37 mouse cellular contexts compared by ENCODE assay signal in the genomic region with DNA sequence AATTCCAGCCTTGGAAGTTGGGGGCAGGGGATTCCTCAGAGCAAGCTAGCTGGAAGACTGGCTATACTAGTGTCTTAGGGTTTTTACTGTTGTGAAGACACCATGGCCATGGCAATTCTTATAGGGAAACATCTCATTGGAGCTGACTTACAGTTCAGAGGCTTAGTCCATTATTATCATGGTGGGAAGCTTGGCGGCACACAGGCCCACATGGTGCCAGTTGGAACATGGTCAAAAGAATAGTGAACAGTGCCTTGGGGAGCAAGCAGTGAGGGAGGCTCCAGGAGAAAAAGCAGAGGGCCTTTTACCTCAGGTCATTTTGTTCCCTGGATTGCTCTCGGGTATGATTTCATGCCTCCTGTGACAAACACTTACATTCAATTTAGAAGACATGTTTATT. TPM values are rescaled to one million over a fixed set of nuclear protein-coding genes. Genes with fewer than 3 reads are reported as not detected.
DNase-seq lines count a peak whose midpoint lies in the region; ATAC-seq and TF ChIP-seq lines count a peak whose summit lies in the region.
"Had no signal": no experiment of that assay in that cellular context is flagged by ENCODE, and none has a peak within 500 bp of the region (broad histone marks: within the 10 kb centered on the region; RNA-seq: fewer than 3 reads in every experiment).

No protein-coding gene starts in this region.

- DNase-seq in adrenal gland, postnatal 14 days, result peak; percentile 24
- DNase-seq in adrenal gland, adult (ENCODE audit: inconsistent age in 2 of 2, low spot score in 1 of 2), result no peak
- peak; percentile 43 for DNase-seq in forebrain, postnatal 0 days
- DNase-seq in layer of hippocampus, postnatal 10 days (ENCODE audit: low spot score in 2 of 2), result peak; percentile 32 to 59
- DNase-seq in layer of hippocampus, adult 9-11 months, result no peak
- DNase-seq in midbrain, embryonic 11.5 days (ENCODE audit: low spot score, missing footprints), result peak; percentile 17
- DNase-seq: cerebellum, adult 11 months; embryo, embryonic 11 days; gastrocnemius, adult 2 months; gastrocnemius, postnatal 36 days; heart, adult 2 months; kidney, adult 8-10 months; kidney, postnatal 4 days; liver, embryonic 13.5 days; lung, adult 18-20 months; lung, postnatal 4 days; right cerebral cortex, postnatal 4 days; thymus, adult 18-20 months; thymus, postnatal 25 days had no signal

- no peak overlapping the region for H3K4me3 ChIP-seq in forebrain, postnatal 0 days (ENCODE audit: low read depth, low read length)
- H3K4me3 ChIP-seq in forebrain, embryonic 16.5 days (replicated peaks; ENCODE audit: low read length), result no peak overlapping the region
- no peak overlapping the region for H3K4me3 ChIP-seq in midbrain, embryonic 11.5 days (ENCODE audit: low read depth, low read length)
- no peak overlapping the region for H3K4me3 ChIP-seq in midbrain, embryonic 15.5 days
- H3K4me3 ChIP-seq: embryonic facial prominence, embryonic 12.5 days; gastrocnemius, adult 2 months; heart, adult 2 months; heart, embryonic 12.5 days; limb, embryonic 10.5 days; limb, embryonic 15.5 days; liver, embryonic 13.5 days; megakaryocyte, embryonic 14.5 days; midbrain, embryonic 13.5 days had no signal

- H3K27ac ChIP-seq in forebrain, postnatal 0 days (ENCODE audit: low read depth, low read length), result no peak overlapping the region
- no peak overlapping the region for H3K27ac ChIP-seq in forebrain, embryonic 16.5 days (ENCODE audit: low read length)
- H3K27ac ChIP-seq in midbrain, embryonic 11.5 days (ENCODE audit: low read depth, low read length), result no peak overlapping the region
- no peak overlapping the region for H3K27ac ChIP-seq in midbrain, embryonic 15.5 days
- H3K27ac ChIP-seq: embryonic facial prominence, embryonic 12.5 days; gastrocnemius, adult 2 months; heart, adult 2 months; kidney, postnatal 0 days; limb, embryonic 10.5 days; limb, embryonic 15.5 days; liver, embryonic 13.5 days; midbrain, embryonic 13.5 days; stomach, postnatal 0 days had no signal

- H3K36me3 ChIP-seq in forebrain, postnatal 0 days (ENCODE audit: insufficient read depth), result no peaks in the 10 kb centered on the region
- no peaks in the 10 kb centered on the region for H3K36me3 ChIP-seq in forebrain, embryonic 16.5 days (ENCODE audit: control insufficient read depth, insufficient read depth)
- no peaks in the 10 kb centered on the region for H3K36me3 ChIP-seq in midbrain, embryonic 11.5 days (ENCODE audit: control insufficient read depth, insufficient read depth, low read length)
- no peaks in the 10 kb centered on the region for H3K36me3 ChIP-seq in midbrain, embryonic 15.5 days (replicated peaks)
- H3K36me3 ChIP-seq: embryonic facial prominence, embryonic 12.5 days; G1E; heart, embryonic 12.5 days; limb, embryonic 10.5 days; limb, embryonic 15.5 days; liver, embryonic 13.5 days; midbrain, embryonic 13.5 days had no signal

- no peak for TF ChIP-seq CTCF in forebrain, postnatal 0 days (IDR thresholded peaks at IDR 0.05; ENCODE audit: low read depth)

- no peak overlapping the region for H3K9ac ChIP-seq in forebrain, postnatal 0 days
- no peak overlapping the region for H3K9ac ChIP-seq in forebrain, embryonic 16.5 days (replicated peaks; ENCODE audit: low read depth, low read length)
- H3K9ac ChIP-seq in midbrain, embryonic 11.5 days (ENCODE audit: low read length), result no peak overlapping the region
- no peak overlapping the region for H3K9ac ChIP-seq in midbrain, embryonic 15.5 days
- H3K9ac ChIP-seq: embryonic facial prominence, embryonic 12.5 days; heart, embryonic 12.5 days; limb, embryonic 15.5 days; liver, embryonic 13.5 days; midbrain, embryonic 13.5 days had no signal

- H3K27me3 ChIP-seq in forebrain, postnatal 0 days (ENCODE audit: insufficient read depth, low read length), result no peaks in the 10 kb centered on the region
- H3K27me3 ChIP-seq in forebrain, embryonic 16.5 days (replicated peaks; ENCODE audit: control insufficient read depth, insufficient read depth, low read length), result no peaks in the 10 kb centered on the region
- H3K27me3 ChIP-seq in midbrain, embryonic 11.5 days (ENCODE audit: control insufficient read depth, insufficient read depth, low read length), result no peaks in the 10 kb centered on the region
- H3K27me3 ChIP-seq in midbrain, embryonic 15.5 days (replicated peaks), result no peaks in the 10 kb centered on the region
- H3K27me3 ChIP-seq: embryonic facial prominence, embryonic 12.5 days; heart, embryonic 12.5 days; limb, embryonic 15.5 days; liver, embryonic 13.5 days; megakaryocyte, embryonic 14.5 days; midbrain, embryonic 13.5 days had no signal

- no peak overlapping the region for H3K4me2 ChIP-seq in forebrain, postnatal 0 days (ENCODE audit: low read depth)
- H3K4me2 ChIP-seq in forebrain, embryonic 16.5 days (ENCODE audit: low read length), result no peak overlapping the region
- no peak overlapping the region for H3K4me2 ChIP-seq in midbrain, embryonic 11.5 days
- H3K4me2 ChIP-seq in midbrain, embryonic 15.5 days, result no peak overlapping the region
- H3K4me2 ChIP-seq: embryonic facial prominence, embryonic 12.5 days; heart, embryonic 12.5 days; limb, embryonic 15.5 days; liver, embryonic 13.5 days; midbrain, embryonic 13.5 days had no signal

- ATAC-seq in forebrain, postnatal 0 days, result no peak
- ATAC-seq in forebrain, embryonic 16.5 days, result no peak
- ATAC-seq in midbrain, embryonic 11.5 days (ENCODE audit: low FRiP score), result no peak
- ATAC-seq in midbrain, embryonic 15.5 days (replicated peaks), result no peak
- ATAC-seq: forebrain, embryonic 14.5 days; intestine, embryonic 16.5 days; lung, postnatal 0 days; midbrain, embryonic 13.5 days had no signal

- 67% methylated on average over 2 of the region's 2 CpGs for WGBS in forebrain, postnatal 0 days
- 61% methylated on average over 2 of the region's 2 CpGs for WGBS in forebrain, embryonic 16.5 days
- WGBS in midbrain, embryonic 11.5 days, result 85% methylated on average over 2 of the region's 2 CpGs
- 84% methylated on average over 2 of the region's 2 CpGs for WGBS in midbrain, embryonic 15.5 days

- H3K4me1 ChIP-seq in forebrain, postnatal 0 days (ENCODE audit: insufficient read depth), result 0 out of 2 replicates have a peak, but pooled peaks cover 2% of the 10 kb centered on the region
- 0 out of 2 replicates have a peak, but pooled peaks cover 9% of the 10 kb centered on the region for H3K4me1 ChIP-seq in forebrain, embryonic 16.5 days (replicated peaks; ENCODE audit: control insufficient read depth, insufficient read depth, low read length)
- peaks cover 5% of the 10 kb centered on the region for H3K4me1 ChIP-seq in midbrain, embryonic 11.5 days (ENCODE audit: control insufficient read depth, insufficient read depth, low read length)
- peaks cover 6% of the 10 kb centered on the region; the same call in 1 of the 2 replicates for H3K4me1 ChIP-seq in midbrain, embryonic 15.5 days
- H3K4me1 ChIP-seq: liver, embryonic 13.5 days; megakaryocyte, embryonic 14.5 days had no signal

- no peaks in the 10 kb centered on the region for H3K9me3 ChIP-seq in forebrain, postnatal 0 days (ENCODE audit: low read length)
- no peaks in the 10 kb centered on the region for H3K9me3 ChIP-seq in forebrain, embryonic 16.5 days (ENCODE audit: control insufficient read depth, low read length)
- H3K9me3 ChIP-seq in midbrain, embryonic 11.5 days (ENCODE audit: control insufficient read depth, low read length), result no peaks in the 10 kb centered on the region
- no peaks in the 10 kb centered on the region for H3K9me3 ChIP-seq in midbrain, embryonic 15.5 days
- H3K9me3 ChIP-seq: embryonic facial prominence, embryonic 12.5 days; heart, embryonic 12.5 days; limb, embryonic 10.5 days; limb, embryonic 15.5 days; liver, embryonic 13.5 days had no signal

RNA-seq across cellular contexts. Expression of gene Ankrd66, which starts 12.9 kb away (rescaled TPM):
- not detected in 2 replicates for total RNA-seq in adrenal gland, postnatal 14 days (2021)
- 0.77 TPM in 1 of 2 replicates, not detected in the other for total RNA-seq in forebrain, postnatal 0 days (2014; rRNA removed)
- 1.0 and 1.2 TPM in 2 replicates for polyA plus RNA-seq in forebrain, postnatal 0 days (2015; fragmentation: Nextera tagmentation; extraction: Ambion mirVana)
- 0.48 and 0.68 TPM in 2 replicates for polyA plus RNA-seq in forebrain, embryonic 16.5 days (2015; fragmentation: Nextera tagmentation; extraction: Ambion mirVana)
- under 1 TPM; 0.25 to 0.37 TPM for total RNA-seq in layer of hippocampus, postnatal 10 days (2021)
- 0.16 and 0.25 TPM in 2 replicates for polyA plus RNA-seq in midbrain, embryonic 11.5 days (2014; fragmentation: Nextera tagmentation; extraction: Ambion mirVana)
- polyA plus RNA-seq in midbrain, embryonic 15.5 days (2015; fragmentation: Nextera tagmentation; extraction: Ambion mirVana), result 0.43 and 0.50 TPM in 2 replicates
- total RNA-seq: G1E; gastrocnemius, adult 2 months; gastrocnemius, postnatal 36 days; heart, adult 2 months; hematopoietic stem cell, adult 5-6 weeks had no signal
- polyA plus RNA-seq: embryonic facial prominence, embryonic 12.5 days; G1E; heart, embryonic 12.5 days; heart, postnatal 0 days; intestine, embryonic 16.5 days; liver, embryonic 13.5 days; stomach, postnatal 0 days had no signal

RNA-seq across cellular contexts. Expression of gene Mep1a, which starts 27.9 kb away (rescaled TPM):
- 0.15 TPM in 1 of 2 replicates, not detected in the other for total RNA-seq in adrenal gland, postnatal 14 days (2021)
- total RNA-seq in forebrain, postnatal 0 days (2014; rRNA removed), result 0.08 TPM in 1 of 2 replicates, not detected in the other
- polyA plus RNA-seq in forebrain, postnatal 0 days (2015; fragmentation: Nextera tagmentation; extraction: Ambion mirVana), result 0.15 TPM in 1 of 2 replicates, not detected in the other
- polyA plus RNA-seq in forebrain, embryonic 16.5 days (2015; fragmentation: Nextera tagmentation; extraction: Ambion mirVana), result 0.11 TPM in 1 of 2 replicates, not detected in the other
- not detected for total RNA-seq in layer of hippocampus, postnatal 10 days (2021)
- polyA plus RNA-seq in midbrain, embryonic 11.5 days (2014; fragmentation: Nextera tagmentation; extraction: Ambion mirVana), result 0.14 TPM in 1 of 2 replicates, not detected in the other
- polyA plus RNA-seq in midbrain, embryonic 15.5 days (2015; fragmentation: Nextera tagmentation; extraction: Ambion mirVana), result 0.10 TPM in 1 of 2 replicates, not detected in the other
- total RNA-seq: G1E; gastrocnemius, adult 2 months; gastrocnemius, postnatal 36 days; heart, adult 2 months; hematopoietic stem cell, adult 5-6 weeks; left cerebral cortex, adult 8-10 months had no signal
- polyA plus RNA-seq: embryonic facial prominence, embryonic 12.5 days; forebrain, embryonic 14.5 days; G1E; heart, adult 2 months; heart, embryonic 12.5 days; heart, postnatal 0 days; limb, embryonic 10.5 days; liver, embryonic 13.5 days; lung, postnatal 0 days; neural tube, embryonic 11.5 days had no signal

RNA-seq across cellular contexts. Expression of gene Pla2g7, which starts 37.4 kb away (rescaled TPM):
- 23.3 and 26.2 TPM in 2 replicates for total RNA-seq in adrenal gland, postnatal 14 days (2021)
- 26.8 and 33.7 TPM in 2 replicates for total RNA-seq in forebrain, postnatal 0 days (2014; rRNA removed)
- polyA plus RNA-seq in forebrain, postnatal 0 days (2015; fragmentation: Nextera tagmentation; extraction: Ambion mirVana), result 33.0 and 76.9 TPM in 2 replicates
- 8.9 and 11.6 TPM in 2 replicates for polyA plus RNA-seq in forebrain, embryonic 16.5 days (2015; fragmentation: Nextera tagmentation; extraction: Ambion mirVana)
- 10 to 100 TPM; 86.1 to 92.7 TPM for total RNA-seq in layer of hippocampus, postnatal 10 days (2021)
- 3.7 and 4.0 TPM in 2 replicates for polyA plus RNA-seq in midbrain, embryonic 11.5 days (2014; fragmentation: Nextera tagmentation; extraction: Ambion mirVana)
- polyA plus RNA-seq in midbrain, embryonic 15.5 days (2015; fragmentation: Nextera tagmentation; extraction: Ambion mirVana), result 14.5 and 22.4 TPM in 2 replicates
- total RNA-seq: G1E had no signal
- polyA plus RNA-seq: G1E had no signal

Comparison
In these comparisons a context has a peak if more than half of its experiments do, and no peak if none do; other contexts are left out.
1. DNase-seq: peak in adrenal gland, postnatal 14 days (single experiment), forebrain, postnatal 0 days (single experiment), layer of hippocampus, postnatal 10 days (2 of 2) and midbrain, embryonic 11.5 days (single experiment); none in adrenal gland, adult (0 of 2) and layer of hippocampus, adult 9-11 months (single experiment).